Mouse (Mus musculus) E14TG2a.4 (cell line): ENCODE measurements around the gene Cpeb2.

ENCODE experiments used
- CTCF ChIP-seq: conservative IDR thresholded peaks from 2 replicates; pipeline ENCODE4 v1.5.1; 2014; ENCODE audit warnings: low read length
- NANOG ChIP-seq: IDR thresholded peaks from 2 replicates; pipeline ENCODE4 v1.6.1; 2014; ENCODE audit warnings: borderline replicate concordance, low read length, mixed read lengths

DNA sequence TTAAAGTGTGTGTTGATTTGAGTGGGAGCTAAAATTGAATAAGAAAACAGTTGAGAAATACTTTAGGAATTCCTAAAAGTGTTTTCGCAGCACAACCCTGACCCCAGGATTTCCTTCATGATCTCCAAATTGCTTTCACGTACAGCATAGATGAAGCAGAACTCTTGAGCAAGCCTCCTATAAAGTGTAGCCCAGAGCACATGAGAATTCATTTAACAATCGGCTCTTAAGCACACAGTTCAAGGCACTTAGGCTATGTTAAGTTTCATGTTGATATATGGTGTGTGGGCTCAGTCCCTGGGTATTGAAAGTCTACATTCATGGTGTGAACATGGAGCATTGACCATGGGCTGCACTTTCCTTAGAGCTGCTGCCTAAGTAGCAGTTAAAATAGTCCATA lies 97.3 kb downstream of the Cpeb2 start:
- TF ChIP-seq CTCF, result no peak
- TF ChIP-seq NANOG, result no peak
